Mouse (Mus musculus) bone marrow macrophage, adult 2 months (primary cell): ENCODE data around the gene Dab1. TPM values are rescaled to one million over a fixed set of nuclear protein-coding genes. Genes with fewer than 3 reads are reported as not detected.

Experiments
- H3K27ac ChIP-seq: 2 replicates; pipeline ENCODE4 v1.5.1; 2012; ENCODE audit warnings: low read depth, low read length; ENCODE audit not compliant: insufficient read depth
- H3K4me1 ChIP-seq: 2 replicates; pipeline ENCODE4 v1.6.1; 2012; ENCODE audit warnings: low read length; ENCODE audit not compliant: control insufficient read depth, insufficient read depth
- H3K4me3 ChIP-seq: 2 replicates; pipeline ENCODE4 v1.5.1; 2012; ENCODE audit warnings: mild to moderate bottlenecking, low read length, moderate library complexity; ENCODE audit not compliant: insufficient read depth
- CTCF ChIP-seq: IDR thresholded peaks from 2 replicates; pipeline ENCODE4 v1.5.1; 2012; ENCODE audit warnings: low read depth, mild to moderate bottlenecking, low read length, moderate library complexity
- POLR2A ChIP-seq: IDR thresholded peaks from 2 replicates; pipeline ENCODE4 v1.6.1; 2012; ENCODE audit warnings: mild to moderate bottlenecking, low read depth, low read length, borderline replicate concordance
- polyA plus RNA-seq: library from polyadenylated mRNA; stranded (reverse); fragments of >200 nt; gene quantifications from 2 replicates; pipeline ENCODE4 v1.2.4, GENCODE M21; 2012; ENCODE audit not compliant: missing spikeins, insufficient read depth, insufficient read length

Gene Dab1
- polyA plus RNA-seq, 1 experiment: not detected

DNA sequence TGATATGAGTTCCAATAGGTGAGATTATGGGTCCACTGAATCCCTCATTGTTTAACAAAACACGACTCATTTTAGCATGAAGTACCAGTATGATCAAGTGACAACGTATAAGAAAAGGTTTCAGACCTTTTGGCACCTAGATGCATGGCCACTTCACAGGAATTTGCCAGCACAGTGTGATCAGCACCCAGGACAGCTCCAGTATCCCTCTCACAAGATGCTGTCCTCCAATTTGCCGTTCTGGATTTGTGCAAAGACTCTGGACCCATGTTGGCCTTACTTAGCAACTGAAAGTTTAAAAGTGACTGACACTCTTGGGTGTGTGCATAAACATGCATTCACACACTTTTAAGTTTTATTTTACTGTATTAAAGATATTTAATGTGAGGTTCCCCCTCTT, 256.4 kb downstream of the Dab1 start:
- Histone ChIP-seq H3K4me1 (no peaks in the 10 kb centered on the region), H3K27ac (no peak overlapping the region), H3K4me3 (no peak overlapping the region)
- TF ChIP-seq POLR2A (no peak), CTCF (no peak)

DNA sequence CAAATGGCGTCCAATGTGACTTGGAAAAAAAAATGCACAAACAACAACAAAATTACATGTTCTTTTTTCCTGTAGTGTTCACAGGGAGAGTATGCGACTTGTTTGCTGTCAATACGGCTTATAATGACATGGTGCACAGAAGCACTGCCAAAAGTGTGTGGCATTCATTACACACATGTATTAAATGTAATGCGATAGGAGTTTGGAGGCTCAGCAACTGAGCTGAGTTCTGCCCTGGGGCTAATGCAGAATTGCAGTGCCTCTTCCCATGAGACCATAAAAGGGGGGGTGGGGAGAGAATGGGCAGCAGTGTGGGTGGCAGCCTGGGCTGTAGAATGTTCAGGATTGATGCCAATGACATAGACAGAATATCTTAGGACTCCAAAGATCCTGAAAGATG, 259.7 kb downstream of the Dab1 start:
- TF ChIP-seq POLR2A (no peak), CTCF (no peak)
- Histone ChIP-seq H3K4me1 (no peaks in the 10 kb centered on the region), H3K27ac (no peak overlapping the region), H3K4me3 (no peak overlapping the region)

DNA sequence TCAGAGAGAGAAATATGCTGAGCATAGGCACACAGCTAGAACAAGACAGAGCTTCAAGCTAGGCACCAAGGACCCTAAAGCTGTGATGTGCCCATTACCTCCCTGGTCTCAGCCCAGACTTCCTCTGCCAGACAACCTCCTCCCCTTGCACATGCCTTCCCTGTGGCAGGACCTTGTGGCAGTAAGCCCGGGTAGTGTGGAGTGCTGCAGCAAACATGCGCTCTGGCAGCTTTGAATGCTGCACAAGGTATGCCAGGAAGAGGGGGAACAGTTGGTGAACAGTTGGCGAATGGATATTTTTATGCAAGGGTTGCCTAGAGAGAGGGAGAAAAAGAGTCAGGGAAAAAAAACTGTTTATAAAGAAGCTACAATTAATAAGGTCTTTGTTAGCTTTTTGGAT, 262.5 kb downstream of the Dab1 start:
- Histone ChIP-seq H3K4me3 (no peak overlapping the region), H3K4me1 (no peaks in the 10 kb centered on the region), H3K27ac (no peak overlapping the region)
- TF ChIP-seq POLR2A: no peak
- TF ChIP-seq CTCF: no peak

DNA sequence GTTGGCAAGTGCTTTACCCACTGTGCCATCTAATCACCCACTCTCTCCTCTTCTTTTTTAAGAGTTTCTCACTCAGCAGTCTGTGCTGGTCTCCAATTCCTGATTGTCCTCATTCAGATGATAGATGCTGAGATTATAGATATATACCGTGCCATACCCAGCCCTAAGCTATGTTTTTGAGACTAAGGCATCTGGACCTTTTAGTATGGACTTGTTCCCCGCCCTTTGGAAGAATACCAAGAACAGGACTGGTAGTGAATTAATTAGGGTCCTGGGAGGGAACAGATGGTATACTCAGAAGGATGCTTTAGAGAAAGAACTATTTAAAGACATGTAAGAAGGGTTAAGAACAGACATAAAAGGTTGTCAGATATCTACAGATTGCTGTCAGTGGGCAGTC, 268.9 kb downstream of the Dab1 start:
- Histone ChIP-seq H3K27ac (no peak overlapping the region), H3K4me3 (no peak overlapping the region), H3K4me1 (no peaks in the 10 kb centered on the region)
- TF ChIP-seq POLR2A (no peak), CTCF (no peak)

DNA sequence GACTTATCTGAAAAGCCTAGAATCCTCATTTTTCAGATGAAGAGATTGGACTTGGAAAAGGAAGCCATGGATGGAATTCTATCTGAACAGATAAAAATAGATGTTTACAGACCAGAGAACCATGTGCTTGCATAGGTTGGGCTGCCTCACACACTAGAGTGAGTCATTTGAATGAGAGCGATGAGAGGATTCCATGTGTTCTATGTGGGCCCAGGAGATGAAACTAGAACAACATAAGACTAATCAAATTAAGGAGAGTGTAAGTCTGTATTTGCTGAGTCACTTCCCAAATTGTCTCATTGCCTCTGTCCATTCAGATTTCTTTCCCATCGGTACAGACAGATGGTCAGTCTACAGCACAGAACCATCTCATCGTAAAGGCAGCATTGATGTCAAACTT, 270.0 kb downstream of the Dab1 start:
- no peak overlapping the region for H3K4me3 ChIP-seq
- TF ChIP-seq CTCF: no peak
- TF ChIP-seq POLR2A: no peak
- no peak overlapping the region for H3K27ac ChIP-seq
- no peaks in the 10 kb centered on the region for H3K4me1 ChIP-seq

DNA sequence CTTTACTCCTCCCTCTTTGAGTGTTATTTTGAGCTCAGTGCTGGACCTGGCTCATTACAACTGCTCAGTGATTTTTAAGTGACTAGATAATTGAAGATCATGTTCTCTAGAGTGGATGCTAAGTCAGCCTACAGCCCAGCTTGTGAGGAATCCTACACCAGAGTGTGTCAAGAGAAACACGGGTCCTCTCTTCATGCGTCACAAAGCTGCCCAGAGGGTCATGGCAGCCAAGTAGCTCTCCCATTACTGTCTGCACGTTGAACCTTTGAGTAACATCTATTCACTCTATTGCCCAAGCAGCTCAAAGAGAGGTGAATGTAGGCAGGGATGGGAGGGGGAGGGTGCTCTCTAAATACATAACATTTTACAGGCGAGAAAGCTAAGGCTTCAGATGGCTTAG, 277.6 kb downstream of the Dab1 start:
- Histone ChIP-seq H3K4me1 (no peaks in the 10 kb centered on the region), H3K27ac (no peak overlapping the region), H3K4me3 (no peak overlapping the region)
- TF ChIP-seq POLR2A (no peak), CTCF (no peak)

DNA sequence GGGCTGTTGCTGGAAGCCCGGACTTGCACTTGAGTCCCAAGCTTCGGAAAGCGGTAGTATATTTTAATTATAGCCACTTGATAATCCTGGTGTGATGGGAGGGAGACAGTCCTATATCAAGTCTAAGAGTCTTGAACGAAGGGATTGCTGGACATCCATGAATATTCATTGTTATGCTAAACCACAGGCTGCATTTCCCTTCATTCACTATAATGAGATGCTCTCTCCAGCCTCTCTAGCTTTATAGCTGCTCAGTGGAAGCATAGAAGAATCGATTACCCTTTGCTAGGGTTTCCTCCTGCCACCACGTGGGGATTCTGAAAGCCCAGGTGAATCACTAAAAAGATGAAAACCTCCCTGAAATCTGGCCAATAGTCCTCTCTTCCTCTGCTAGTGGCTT, 278.5 kb downstream of the Dab1 start:
- H3K4me1 ChIP-seq: no peaks in the 10 kb centered on the region
- H3K4me3 ChIP-seq: no peak overlapping the region
- H3K27ac ChIP-seq: no peak overlapping the region
- no peak for TF ChIP-seq POLR2A
- TF ChIP-seq CTCF: no peak

DNA sequence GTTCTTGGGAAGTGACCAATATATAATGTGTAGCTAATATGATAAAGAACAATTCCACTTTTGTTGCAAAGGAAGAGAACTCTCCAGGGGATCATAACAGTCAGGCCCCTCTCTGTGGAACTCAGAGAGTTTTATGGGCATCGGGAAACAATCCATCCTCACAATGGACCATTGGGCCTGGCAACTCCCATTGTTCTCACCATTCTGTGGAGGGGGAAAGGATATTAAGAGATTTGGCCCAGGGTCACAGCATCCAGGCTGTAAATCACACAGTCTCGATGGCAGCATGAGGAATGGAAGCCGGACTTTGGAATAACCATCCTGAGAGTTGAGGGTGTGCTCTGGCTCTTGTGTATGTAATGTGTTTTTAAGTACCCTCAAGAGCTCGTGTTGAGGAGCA, 292.3 kb downstream of the Dab1 start:
- TF ChIP-seq POLR2A (no peak), CTCF (no peak)
- H3K4me3 ChIP-seq: no peak overlapping the region

DNA sequence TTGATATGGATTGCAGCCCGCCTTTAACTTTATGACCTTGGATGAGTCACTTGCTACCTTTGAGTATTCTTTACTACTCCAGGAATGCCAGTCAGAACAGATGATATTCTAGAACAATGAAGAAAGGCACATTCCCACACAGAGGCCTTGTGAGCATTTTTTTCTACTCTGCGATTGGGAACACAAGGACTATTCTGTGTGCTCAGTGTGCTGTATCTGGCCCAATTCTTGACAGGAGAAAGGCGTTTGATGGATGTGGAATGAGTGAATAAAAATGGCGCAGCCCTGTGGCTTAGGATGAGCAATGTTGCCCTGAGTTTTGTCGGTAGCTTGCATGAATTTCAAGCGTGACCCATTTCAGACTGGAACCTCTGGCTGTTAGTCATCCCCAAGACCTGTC, 292.9 kb downstream of the Dab1 start:
- TF ChIP-seq CTCF (no peak), POLR2A (no peak)
- no peaks in the 10 kb centered on the region for H3K4me1 ChIP-seq
- H3K27ac ChIP-seq: no peak overlapping the region
- no peak overlapping the region for H3K4me3 ChIP-seq

More for the DNA sequence above, 292.3 kb downstream of the Dab1 start:
- Histone ChIP-seq H3K4me1 (no peaks in the 10 kb centered on the region), H3K27ac (no peak overlapping the region)

DNA sequence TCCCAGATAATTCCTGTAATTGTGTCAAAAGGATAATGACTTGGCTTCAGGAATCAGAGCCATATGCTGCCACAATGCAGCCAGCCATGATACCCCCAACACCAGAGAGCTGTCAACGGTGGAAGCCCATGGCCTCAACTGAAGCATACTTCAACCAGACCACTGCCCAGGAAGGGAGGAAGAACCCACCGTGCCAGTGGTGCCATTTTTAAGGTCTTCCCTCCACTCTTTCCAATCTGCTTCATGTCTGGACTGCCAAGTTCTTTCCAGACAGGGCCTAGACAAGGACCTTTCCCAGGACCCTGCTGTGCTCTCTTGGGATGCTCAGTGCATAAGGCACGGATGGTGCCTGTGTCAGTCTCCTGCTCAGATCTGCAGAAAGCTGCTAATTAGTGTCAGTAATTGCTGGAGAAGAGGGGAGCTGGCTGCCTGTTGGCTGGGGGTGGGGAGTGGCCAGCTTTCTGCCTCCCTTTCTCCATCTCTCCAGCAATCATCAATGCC, 303.3 kb downstream of the Dab1 start:
- H3K27ac ChIP-seq: no peak overlapping the region
- no peaks in the 10 kb centered on the region for H3K4me1 ChIP-seq
- no peak for TF ChIP-seq POLR2A
- no peak overlapping the region for H3K4me3 ChIP-seq

DNA sequence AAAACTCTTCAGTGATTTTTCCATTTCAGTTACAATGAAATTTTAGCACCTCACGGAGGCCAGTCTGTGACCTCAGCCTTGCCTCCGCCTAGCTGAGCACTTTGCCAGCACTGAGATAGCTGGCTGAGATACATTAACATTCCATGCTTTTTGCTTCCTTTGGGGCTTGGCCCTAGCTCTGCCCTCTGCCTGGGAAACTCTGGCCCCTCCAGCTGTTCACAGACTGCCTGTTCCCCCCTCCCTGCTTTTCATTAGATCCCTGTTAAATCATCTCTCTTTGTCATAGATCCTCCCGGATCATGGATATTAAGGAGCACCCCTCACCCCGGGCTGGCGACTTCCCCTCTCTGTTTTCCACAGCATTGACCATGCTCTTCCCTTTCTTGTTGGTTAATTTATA, 307.5 kb downstream of the Dab1 start:
- Histone ChIP-seq H3K27ac (no peak overlapping the region), H3K4me1 (no peaks in the 10 kb centered on the region), H3K4me3 (no peak overlapping the region)
- TF ChIP-seq POLR2A: no peak
- no peak for TF ChIP-seq CTCF
